Mouse (Mus musculus) ES-CJ7 (cell line): ENCODE measurements around the gene Psmb3.
"Not testable (repeated sequence)": the region's sequence is repeated elsewhere in the genome, so short reads cannot be mapped to it uniquely, and the experiment has no call there.

ENCODE experiments used
- DNase-seq: peaks from one replicate; pipeline ENCODE4 v3.0.0; 2011; ENCODE audit warnings: low read depth, low spot score

Psmb3 gene

GRCm38 (mm10) chr11:97717369-97718280 is 14.4 kb downstream of the Psmb3 start:
- no peak for DNase-seq

- no peak for DNase-seq
Observed at GRCm38 (mm10) chr11:97718281-97718860, 15.2 kb downstream of the Psmb3 start.

- DNase-seq = no peak
Observed at GRCm38 (mm10) chr11:97719041-97719440, 15.8 kb downstream of the Psmb3 start.

GRCm38 (mm10) chr11:97721338-97721737 is 18.1 kb downstream of the Psmb3 start:
- no peak for DNase-seq

GRCm38 (mm10) chr11:97723709-97724108 is 20.5 kb downstream of the Psmb3 start:
- DNase-seq = no peak

GRCm38 (mm10) chr11:97728311-97728710 is 25.1 kb downstream of the Psmb3 start:
- DNase-seq = no peak

- no peak for DNase-seq
Observed at GRCm38 (mm10) chr11:97728730-97729129, 25.5 kb downstream of the Psmb3 start.

- no peak for DNase-seq
Observed at GRCm38 (mm10) chr11:97733689-97734088, 30.5 kb downstream of the Psmb3 start.

- not testable (repeated sequence) for DNase-seq
Observed at GRCm38 (mm10) chr11:97734810-97735209, 31.6 kb downstream of the Psmb3 start.

- DNase-seq = no peak
Observed at GRCm38 (mm10) chr11:97736645-97737044, 33.4 kb downstream of the Psmb3 start.

GRCm38 (mm10) chr11:97737600-97737999 is 34.4 kb downstream of the Psmb3 start:
- no peak for DNase-seq

GRCm38 (mm10) chr11:97738703-97739102 is 35.5 kb downstream of the Psmb3 start:
- DNase-seq = peak; percentile 66

GRCm38 (mm10) chr11:97739155-97739554 is 36.0 kb downstream of the Psmb3 start:
- DNase-seq = peak; percentile 83

- peak; percentile 38 for DNase-seq
Observed at GRCm38 (mm10) chr11:97740190-97740589, 37.0 kb downstream of the Psmb3 start.

- no peak for DNase-seq
Observed at GRCm38 (mm10) chr11:97742157-97742556, 39.0 kb downstream of the Psmb3 start.

- no peak for DNase-seq
Observed at GRCm38 (mm10) chr11:97742591-97742990, 39.4 kb downstream of the Psmb3 start.

- DNase-seq = no peak
Observed at GRCm38 (mm10) chr11:97743423-97743822, 40.2 kb downstream of the Psmb3 start.

GRCm38 (mm10) chr11:97744063-97744717 is 41.0 kb downstream of the Psmb3 start, which contains the start of gene Pip4k2b:
Pip4k2b (minus strand) TSS chr11:97744704.
- peak; percentile 37 for DNase-seq

GRCm38 (mm10) chr11:97744718-97745330 is 41.6 kb downstream of the Psmb3 start:
- peak; percentile 100 for DNase-seq

- no peak for DNase-seq
Observed at GRCm38 (mm10) chr11:97745331-97745721, 42.1 kb downstream of the Psmb3 start.

GRCm38 (mm10) chr11:97747773-97748172 is 44.6 kb downstream of the Psmb3 start:
- DNase-seq = no peak

GRCm38 (mm10) chr11:97748496-97748895 is 45.3 kb downstream of the Psmb3 start:
- no peak for DNase-seq
